Mouse (Mus musculus): ENCODE results near the gene Fcer1g. TPM values are rescaled to one million over a fixed set of nuclear protein-coding genes. Genes with fewer than 3 reads are reported as not detected.
A peak's percentile ranks its signal among the peaks of the same experiment; 100 is the strongest.
"Not testable (repeated sequence)": the region's sequence is repeated elsewhere in the genome, so short reads cannot be mapped to it uniquely, and the experiment has no call there.

The Fcer1g gene
- total and polyA plus RNA-seq, 3 experiments: 0.08 to 0.71 TPM; not detected in 1

DNA sequence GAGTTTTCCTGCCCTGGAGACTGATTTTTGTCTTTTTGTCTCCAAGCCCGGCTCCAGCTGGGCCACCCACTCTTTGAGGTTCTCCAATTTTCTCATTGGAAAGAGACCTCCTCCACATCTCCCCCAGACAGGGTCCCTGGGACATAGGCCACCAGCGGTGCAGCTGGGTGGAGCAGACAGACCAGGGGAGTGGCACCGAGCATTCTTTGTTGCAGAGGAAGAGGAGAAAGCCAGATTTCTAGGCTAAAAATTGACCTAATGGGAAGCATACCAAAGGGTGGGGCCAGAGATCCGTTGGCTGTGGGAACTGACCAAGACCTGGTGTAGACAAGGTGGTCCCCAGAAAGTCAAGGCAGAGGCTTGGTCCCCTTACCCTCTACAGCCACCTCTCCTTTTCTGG lies 13.8 kb upstream of the Fcer1g start:
- Histone ChIP-seq H3K9me3 (replicated peaks) (no peaks in the 10 kb centered on the region), H3K4me1 (ENCODE audit: insufficient read depth, low read depth, low read length) (peaks cover 67% of the 10 kb centered on the region), H3K4me3 (ENCODE audit: low read depth, low read length) (peak overlapping the region; percentile 83; the same call in 1 of the 2 replicates), H3K27me3 (ENCODE audit: insufficient read depth, low read length) (peaks cover 32% of the 10 kb centered on the region), H3K36me3 (replicated peaks) (peaks cover 24% of the 10 kb centered on the region)
- DNase-seq (ENCODE audit: low spot score): no peak
- ATAC-seq (ENCODE audit: extremely low read depth, insufficient number of reproducible peaks, low FRiP score, poor library complexity, severe bottlenecking): no peak
- TF ChIP-seq POLR2AphosphoS5 (IDR thresholded peaks at IDR 0.05; ENCODE audit: insufficient replicate concordance, low read depth, low read length) (no peak), CTCF (IDR thresholded peaks at IDR 0.05; ENCODE audit: low read depth, low read length) (no peak), GATA1 (IDR thresholded peaks at IDR 0.05; ENCODE audit: borderline replicate concordance, low read length) (no peak), TAL1 (conservative IDR thresholded peaks at IDR 0.05; ENCODE audit: low read depth, low read length) (no peak), GATA2 (IDR thresholded peaks at IDR 0.05; ENCODE audit: borderline replicate concordance, low read depth, low read length) (no peak)

DNA sequence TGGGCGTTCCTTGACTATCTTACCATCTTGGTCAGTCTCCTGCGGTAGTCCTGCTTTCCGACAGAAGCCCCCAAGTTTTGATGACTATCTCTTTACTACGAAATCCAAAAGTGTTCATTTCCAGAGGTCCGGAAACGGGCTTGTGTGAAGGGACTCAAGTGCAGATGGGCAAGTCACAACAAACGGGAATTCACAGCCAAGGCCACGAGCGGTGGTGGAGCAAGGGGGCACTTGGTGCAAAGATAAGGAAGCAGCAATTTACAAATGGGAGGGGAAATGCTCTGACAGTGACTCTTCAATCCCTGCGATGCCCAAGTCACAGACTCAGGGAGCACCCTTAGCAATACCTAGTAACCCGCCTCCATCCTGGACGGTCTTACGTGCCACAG lies 13.3 kb upstream of the Fcer1g start:
- TF ChIP-seq POLR2AphosphoS5 (IDR thresholded peaks at IDR 0.05; ENCODE audit: insufficient replicate concordance, low read depth, low read length): no peak
- no peak for TF ChIP-seq GATA2 (IDR thresholded peaks at IDR 0.05; ENCODE audit: borderline replicate concordance, low read depth, low read length)
- no peak for TF ChIP-seq TAL1 (conservative IDR thresholded peaks at IDR 0.05; ENCODE audit: low read depth, low read length)
- no peak for TF ChIP-seq GATA1 (IDR thresholded peaks at IDR 0.05; ENCODE audit: borderline replicate concordance, low read length)
- no peak for TF ChIP-seq CTCF (IDR thresholded peaks at IDR 0.05; ENCODE audit: low read depth, low read length)
- Histone ChIP-seq H3K27me3 (ENCODE audit: insufficient read depth, low read length) (peaks cover 27% of the 10 kb centered on the region), H3K36me3 (replicated peaks) (peaks cover 29% of the 10 kb centered on the region), H3K4me1 (ENCODE audit: insufficient read depth, low read depth, low read length) (peaks cover 67% of the 10 kb centered on the region), H3K9me3 (replicated peaks) (no peaks in the 10 kb centered on the region), H3K4me3 (ENCODE audit: low read depth, low read length) (peak overlapping the region; percentile 83)
- ATAC-seq (ENCODE audit: extremely low read depth, insufficient number of reproducible peaks, low FRiP score, poor library complexity, severe bottlenecking) (peak; percentile 19; the same call in 1 of the 2 replicates), DNase-seq (ENCODE audit: low spot score) (peak; percentile 54)

DNA sequence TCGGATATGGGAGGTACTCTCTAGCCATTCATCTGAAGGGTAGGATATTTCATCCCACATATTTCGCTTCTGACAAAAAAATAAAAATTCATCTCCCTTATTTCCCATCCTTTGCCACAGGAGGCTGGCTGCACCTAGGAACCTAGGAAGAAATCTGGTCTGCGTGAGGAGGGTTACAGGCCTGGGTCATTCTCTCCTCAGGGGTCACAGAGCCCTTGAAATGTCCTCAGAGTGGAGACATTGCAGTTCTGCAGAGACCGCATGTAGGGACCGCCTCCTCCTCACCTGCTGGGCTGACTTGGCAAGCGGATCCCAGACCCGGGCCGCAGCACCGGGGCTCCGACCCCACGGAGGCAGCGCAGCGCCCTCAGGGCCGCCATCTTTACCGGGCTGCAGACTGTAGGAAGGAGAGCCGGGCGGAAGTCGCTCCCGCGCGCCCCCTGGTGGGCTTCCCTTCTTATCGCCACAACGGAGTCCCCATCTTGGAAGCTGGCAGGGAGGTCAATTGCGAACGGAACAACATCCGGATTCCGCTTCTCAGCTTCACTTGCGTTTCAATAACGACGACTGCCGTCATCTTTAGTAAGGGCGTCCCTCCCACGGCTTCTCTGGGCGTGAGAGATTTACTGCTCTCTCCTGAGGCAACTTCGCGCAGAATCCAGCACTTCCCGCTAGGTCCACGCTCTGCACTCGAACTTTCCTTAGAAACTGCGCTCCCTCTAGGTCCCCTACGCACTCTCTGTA lies 12.7 kb upstream of the Fcer1g start:
- peaks cover 21% of the 10 kb centered on the region for H3K27me3 ChIP-seq (ENCODE audit: insufficient read depth, low read length)
- no peaks in the 10 kb centered on the region for H3K9me3 ChIP-seq (replicated peaks)
- TF ChIP-seq POLR2AphosphoS5 (IDR thresholded peaks at IDR 0.05; ENCODE audit: insufficient replicate concordance, low read depth, low read length) (no peak), GATA2 (IDR thresholded peaks at IDR 0.05; ENCODE audit: borderline replicate concordance, low read depth, low read length) (no peak), GATA1 (IDR thresholded peaks at IDR 0.05; ENCODE audit: borderline replicate concordance, low read length) (no peak), CTCF (IDR thresholded peaks at IDR 0.05; ENCODE audit: low read depth, low read length) (peak; percentile 65), TAL1 (conservative IDR thresholded peaks at IDR 0.05; ENCODE audit: low read depth, low read length) (no peak)
- ATAC-seq (ENCODE audit: extremely low read depth, insufficient number of reproducible peaks, low FRiP score, poor library complexity, severe bottlenecking) (peak; percentile 90), DNase-seq (ENCODE audit: low spot score) (peak; percentile 93)
- peaks cover 62% of the 10 kb centered on the region for H3K4me1 ChIP-seq (ENCODE audit: insufficient read depth, low read depth, low read length)
- H3K36me3 ChIP-seq (replicated peaks): peaks cover 33% of the 10 kb centered on the region
- peak overlapping the region; percentile 83 for H3K4me3 ChIP-seq (ENCODE audit: low read depth, low read length)

DNA sequence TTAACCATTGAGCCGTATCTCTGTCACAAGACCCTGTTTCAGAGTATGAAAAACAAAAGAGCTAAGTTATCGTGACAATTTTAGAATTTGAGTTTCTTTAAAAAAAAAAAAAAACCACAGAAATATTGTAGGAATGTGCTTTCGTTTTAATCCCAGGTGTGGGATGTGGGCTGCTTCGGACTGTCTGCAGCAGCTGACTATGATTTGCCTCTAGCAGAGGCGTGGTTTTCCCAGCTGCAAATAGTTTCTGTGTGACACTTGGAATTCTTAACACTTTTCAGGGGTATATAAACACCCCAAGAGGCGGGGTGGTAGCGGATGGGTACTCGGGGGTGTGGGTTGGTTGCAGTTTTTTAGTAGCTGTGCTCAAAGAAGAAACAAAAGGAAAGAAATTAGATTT lies 11.2 kb upstream of the Fcer1g start:
- H3K27me3 ChIP-seq (ENCODE audit: insufficient read depth, low read length): peaks cover 7% of the 10 kb centered on the region
- TF ChIP-seq GATA2 (IDR thresholded peaks at IDR 0.05; ENCODE audit: borderline replicate concordance, low read depth, low read length): no peak
- TF ChIP-seq POLR2AphosphoS5 (IDR thresholded peaks at IDR 0.05; ENCODE audit: insufficient replicate concordance, low read depth, low read length): no peak
- no peak for TF ChIP-seq TAL1 (conservative IDR thresholded peaks at IDR 0.05; ENCODE audit: low read depth, low read length)
- TF ChIP-seq GATA1 (IDR thresholded peaks at IDR 0.05; ENCODE audit: borderline replicate concordance, low read length): no peak
- no peak for TF ChIP-seq CTCF (IDR thresholded peaks at IDR 0.05; ENCODE audit: low read depth, low read length)
- H3K4me1 ChIP-seq (ENCODE audit: insufficient read depth, low read depth, low read length): peaks cover 52% of the 10 kb centered on the region
- no peak overlapping the region for H3K4me3 ChIP-seq (ENCODE audit: low read depth, low read length)
- DNase-seq (ENCODE audit: low spot score): no peak
- no peak for ATAC-seq (ENCODE audit: extremely low read depth, insufficient number of reproducible peaks, low FRiP score, poor library complexity, severe bottlenecking)
- H3K36me3 ChIP-seq (replicated peaks): peaks cover 49% of the 10 kb centered on the region
- H3K9me3 ChIP-seq (replicated peaks): no peaks in the 10 kb centered on the region

DNA sequence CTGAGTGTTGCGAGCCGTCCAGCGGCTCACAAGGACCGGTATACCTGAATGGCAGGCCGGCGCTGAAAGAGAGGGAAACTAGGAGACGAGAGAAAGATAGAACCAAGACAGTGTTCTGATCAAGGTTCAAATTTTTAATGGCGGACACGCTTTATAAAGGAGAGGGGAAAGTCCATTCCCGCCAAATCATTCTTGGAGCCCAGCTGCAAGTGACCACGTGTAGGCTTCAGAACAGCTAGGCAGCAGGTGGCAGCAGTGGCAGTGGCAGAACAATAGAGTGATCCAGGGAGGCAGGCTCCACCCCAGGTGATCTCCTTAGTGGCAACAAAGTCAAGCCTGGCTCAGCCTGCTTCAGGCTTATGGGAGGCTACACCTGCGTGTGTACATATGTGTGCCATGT lies 7.8 kb upstream of the Fcer1g start:
- H3K27me3 ChIP-seq (ENCODE audit: insufficient read depth, low read length); DNase-seq (ENCODE audit: low spot score); H3K9me3 ChIP-seq (replicated peaks); H3K4me3 ChIP-seq (ENCODE audit: low read depth, low read length); ATAC-seq (ENCODE audit: extremely low read depth, insufficient number of reproducible peaks, low FRiP score, poor library complexity, severe bottlenecking): not testable (repeated sequence)
- Histone ChIP-seq H3K4me1 (ENCODE audit: insufficient read depth, low read depth, low read length) (peaks cover 24% of the 10 kb centered on the region), H3K36me3 (replicated peaks) (peaks cover 79% of the 10 kb centered on the region)

DNA sequence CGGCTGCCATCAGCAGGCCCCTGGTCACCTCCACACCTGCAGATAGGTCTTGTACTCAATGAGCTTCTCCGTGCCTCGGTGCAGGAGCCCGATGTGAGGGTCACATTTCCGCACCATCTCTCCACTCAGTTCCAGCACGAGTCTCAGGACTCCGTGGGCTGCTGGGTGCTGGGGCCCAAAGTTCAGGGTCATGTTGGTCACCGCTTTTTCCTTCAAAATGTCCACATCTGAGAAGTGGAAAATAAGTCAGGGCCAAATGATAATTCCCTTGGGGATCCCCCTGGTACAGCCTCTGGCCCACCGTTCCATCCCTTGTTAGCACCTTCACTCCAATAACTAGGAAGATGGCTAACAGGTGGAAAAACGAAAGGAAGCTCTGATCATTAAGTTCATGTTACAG lies 6.7 kb upstream of the Fcer1g start:
- DNase-seq (ENCODE audit: low spot score) (no peak), ATAC-seq (ENCODE audit: extremely low read depth, insufficient number of reproducible peaks, low FRiP score, poor library complexity, severe bottlenecking) (no peak)
- H3K4me3 ChIP-seq (ENCODE audit: low read depth, low read length): no peak overlapping the region
- no peaks in the 10 kb centered on the region for H3K27me3 ChIP-seq (ENCODE audit: insufficient read depth, low read length)
- no peaks in the 10 kb centered on the region for H3K9me3 ChIP-seq (replicated peaks)
- peaks cover 17% of the 10 kb centered on the region for H3K4me1 ChIP-seq (ENCODE audit: insufficient read depth, low read depth, low read length)
- TF ChIP-seq CTCF (IDR thresholded peaks at IDR 0.05; ENCODE audit: low read depth, low read length) (no peak), GATA1 (IDR thresholded peaks at IDR 0.05; ENCODE audit: borderline replicate concordance, low read length) (no peak), GATA2 (IDR thresholded peaks at IDR 0.05; ENCODE audit: borderline replicate concordance, low read depth, low read length) (no peak), POLR2AphosphoS5 (IDR thresholded peaks at IDR 0.05; ENCODE audit: insufficient replicate concordance, low read depth, low read length) (no peak), TAL1 (conservative IDR thresholded peaks at IDR 0.05; ENCODE audit: low read depth, low read length) (no peak)
- H3K36me3 ChIP-seq (replicated peaks): peaks cover 88% of the 10 kb centered on the region

All from G1E (cell line).